Mouse (Mus musculus): Measurements from ENCODE around the gene Hnrnpl.

- peak; percentile 68 for TF ChIP-seq POLR2A (IDR thresholded peaks at IDR 0.05; ENCODE audit: borderline replicate concordance, control insufficient read depth, low read depth, low read length)
- TF ChIP-seq CTCF (IDR thresholded peaks at IDR 0.05; ENCODE audit: control insufficient read depth, insufficient read depth, low read length): peak; percentile 15; the same call in 1 of the 2 replicates
These were observed 57.4 kb downstream of the Hnrnpl start for GRCm38 (mm10) chr7:28865481-28866300.
